Mouse (Mus musculus): ENCODE measurements around the gene Ccdc162.

- TF ChIP-seq POLR2A (IDR thresholded peaks at IDR 0.05; ENCODE audit: borderline replicate concordance, control insufficient read depth, low read depth, low read length) (no peak), CTCF (IDR thresholded peaks at IDR 0.05; ENCODE audit: control insufficient read depth, insufficient read depth, low read length) (no peak)
Observed at GRCm38 (mm10) chr10:41538986-41539385, 177.4 kb downstream of the Ccdc162 start.
